Mouse (Mus musculus) erythroblast, embryonic 14.5 days (primary cell): ENCODE measurements around the gene Rnf220.

Source experiments
- GATA1 ChIP-seq: IDR thresholded peaks from 2 replicates; pipeline ENCODE4 v1.6.1; 2012; ENCODE audit warnings: low read length, inconsistent platforms, mixed read lengths
- TAL1 ChIP-seq: IDR thresholded peaks from 3 replicates; pipeline ENCODE4 v1.6.1; 2012; ENCODE audit warnings: low read length, inconsistent platforms, mixed read lengths

DNA sequence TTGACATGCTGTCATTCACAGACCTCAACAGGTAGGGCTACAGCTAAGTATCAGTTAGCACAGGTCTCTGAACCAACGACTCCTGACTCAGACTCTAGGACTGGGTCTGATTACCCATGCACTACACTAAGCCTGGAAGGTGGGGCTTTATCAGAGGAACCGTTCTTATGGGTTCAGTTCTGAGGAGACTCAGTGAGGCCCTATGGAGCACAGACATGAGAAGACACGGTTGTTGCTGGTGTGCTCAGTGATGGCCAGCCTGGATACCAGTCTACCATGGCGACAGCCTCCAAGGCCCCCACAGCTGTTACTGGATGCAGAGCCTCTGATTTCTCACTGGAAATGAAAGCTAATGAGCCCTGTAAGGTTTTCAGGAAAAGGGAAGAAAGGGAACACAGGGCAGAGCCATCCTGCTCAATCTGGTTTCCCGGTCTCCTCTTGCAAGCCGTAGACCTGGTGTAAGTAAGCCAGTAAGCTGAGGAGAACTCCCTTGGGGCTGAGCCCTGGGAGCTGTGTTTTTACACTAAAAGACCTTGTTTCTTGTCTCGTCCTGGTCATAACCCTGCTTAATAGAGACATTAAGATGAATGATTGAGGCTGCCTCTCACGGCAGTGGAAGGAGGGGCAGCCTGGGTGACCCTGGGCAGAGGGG lies 42.6 kb upstream of the Rnf220 start:
- TF ChIP-seq GATA1, result no peak
- no peak for TF ChIP-seq TAL1
